Mouse (Mus musculus) heart, adult 2 months (tissue): ENCODE results near the gene D430041D05Rik.

Experiments used
- CTCF ChIP-seq: fragments of 200-600 bp; IDR thresholded peaks from 2 replicates; pipeline ENCODE4 v1.8.1; 2022; ENCODE audit warnings: antibody characterized with exemption, mild to moderate bottlenecking, moderate library complexity
- EP300 ChIP-seq: fragments of 200-500 bp; IDR thresholded peaks from 2 replicates; pipeline ENCODE4 v1.6.1; 2011; ENCODE audit warnings: low read depth, low read length, control low read depth; ENCODE audit not compliant: insufficient read depth
- POLR2A ChIP-seq: fragments of 200-500 bp; IDR thresholded peaks from 2 replicates; pipeline ENCODE4 v1.6.1; 2011; ENCODE audit warnings: mild to moderate bottlenecking, low read depth, low read length, control low read depth; ENCODE audit not compliant: insufficient read depth

DNA sequence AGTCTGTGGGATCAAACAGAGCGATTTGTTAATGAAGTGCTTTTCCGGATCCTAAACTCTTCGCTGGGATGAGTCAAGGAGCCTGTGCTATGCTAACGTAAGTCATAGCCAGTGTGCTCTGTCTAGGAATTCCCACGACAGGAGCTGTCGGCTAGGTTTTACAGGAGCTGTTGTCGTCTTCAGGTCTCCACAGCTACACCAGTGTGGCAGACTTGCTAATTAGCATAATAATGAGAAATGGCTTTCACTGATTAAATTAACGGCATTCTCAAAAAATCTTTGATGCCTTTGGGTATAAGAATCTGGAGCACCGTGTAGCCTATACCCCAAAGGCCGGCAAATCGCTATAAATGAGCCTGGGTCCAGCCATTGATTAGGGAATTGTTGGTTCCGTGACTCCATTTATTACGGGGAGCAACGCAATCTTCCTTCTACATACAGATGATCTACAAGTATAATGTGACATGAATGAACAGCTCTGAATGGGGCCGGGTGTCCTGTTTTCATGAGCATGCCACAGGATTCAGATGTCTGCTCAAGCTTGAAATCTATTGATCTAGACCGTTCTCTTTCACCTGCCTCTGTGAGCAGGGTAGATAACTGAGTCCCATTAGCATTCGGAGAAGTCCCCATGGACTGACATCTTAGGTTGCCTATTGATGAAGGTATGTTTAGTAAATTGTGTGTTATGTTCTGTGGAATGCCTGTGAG lies 242.5 kb downstream of the D430041D05Rik start:
- TF ChIP-seq POLR2A (no peak), CTCF (no peak), EP300 (no peak)
